Mouse (Mus musculus) gastrocnemius, adult 18-20 months (tissue): ENCODE measurements around the gene Dhrs7b. TPM values are rescaled to one million over a fixed set of nuclear protein-coding genes. Genes with fewer than 3 reads are reported as not detected.
"Not testable (repeated sequence)": the region's sequence is repeated elsewhere in the genome, so short reads cannot be mapped to it uniquely, and the experiment has no call there.

ENCODE experiments used
- DNase-seq: peaks from one replicate; pipeline ENCODE4 v3.0.0; 2021; ENCODE audit warnings: low spot score
- long read RNA-seq, 2 experiments: library from polyadenylated mRNA; stranded (forward); transcript quantifications; one replicate each; pipeline ENCODE4 v2.0.0; 2021
- total RNA-seq, 2 experiments: library from RNA; stranded (reverse); gene quantifications; 2 replicates each; pipeline ENCODE4 v1.2.3; 2021

The Dhrs7b gene
- total RNA-seq, result 10 to 100 TPM; 21.0 to 21.5 TPM
- long read RNA-seq, experiment 1, transcript Dhrs7b-201 (7 exons, 1,553 nt), result major isoform, 11 of 18 reads
- long read RNA-seq, experiment 1, partial matches to known transcripts, result 1 of 18 reads
- long read RNA-seq, experiment 1, other reads (novel, unspliced or antisense), result 6 of 18 reads
- long read RNA-seq, experiment 2, transcript Dhrs7b-201 (7 exons, 1,553 nt), result major isoform, 10 of 26 reads
- long read RNA-seq, experiment 2, partial matches to known transcripts, result 2 of 26 reads
- long read RNA-seq, experiment 2, other reads (novel, unspliced or antisense), result 14 of 26 reads

DNA sequence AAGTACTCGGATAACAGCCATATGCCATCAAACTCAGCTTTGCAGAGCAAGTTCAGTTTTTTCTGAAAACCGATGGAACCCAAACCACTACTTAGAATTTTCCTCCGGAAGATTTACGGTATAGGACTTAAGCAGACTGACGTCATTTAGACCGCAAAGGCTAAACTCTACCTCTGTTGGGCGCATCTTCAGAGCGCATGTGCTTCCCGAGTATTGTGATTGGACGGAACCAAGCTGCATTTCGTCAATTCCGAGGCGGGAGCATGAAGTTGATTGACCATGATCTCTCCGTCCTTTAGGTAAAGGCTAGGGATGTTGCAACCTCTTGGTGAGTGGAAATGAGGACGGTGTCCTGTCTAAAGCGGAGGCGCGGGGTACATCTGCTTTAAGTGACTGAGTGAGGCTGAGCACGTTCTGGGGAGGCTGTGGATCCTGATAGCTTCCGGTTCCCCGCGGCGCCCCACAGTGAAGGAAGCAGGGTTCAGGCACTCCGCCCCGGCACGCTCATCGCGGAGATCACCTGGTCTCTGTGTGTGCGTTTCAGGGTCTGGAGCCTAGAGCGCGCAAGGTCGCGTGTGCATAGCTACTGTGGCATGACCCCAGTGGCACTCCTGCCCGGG lies at the start of gene Dhrs7b:
Gene Dhrs7b (plus strand): TSS at position 199 of the 620 bp plus-strand sequence.
- peak; percentile 90 for DNase-seq

- peak; percentile 42 for DNase-seq
Observed at GRCm38 (mm10) chr11:60784179-60784922, 46.1 kb upstream of the Dhrs7b start.

DNA sequence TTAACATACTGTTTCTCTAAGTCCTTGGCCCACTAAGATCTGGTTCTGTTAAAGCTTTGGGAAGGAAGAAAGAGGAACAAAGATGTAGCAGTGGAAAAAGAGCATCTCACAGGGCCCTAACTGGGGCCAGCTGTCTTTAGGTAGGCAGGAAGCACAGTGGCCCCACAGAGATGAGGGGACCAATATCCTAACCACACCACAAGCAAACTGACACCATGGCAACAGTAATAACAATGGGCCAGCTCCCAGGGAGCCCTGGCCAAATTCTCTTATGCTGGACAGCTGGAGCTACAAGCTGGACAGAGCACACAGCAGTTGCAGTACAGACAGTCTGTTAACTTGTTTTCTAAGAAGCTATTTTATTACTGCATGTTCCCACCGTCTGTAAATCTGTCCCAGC lies 42.8 kb upstream of the Dhrs7b start:
- DNase-seq, result peak; percentile 68

GRCm38 (mm10) chr11:60790472-60790871 lies 40.0 kb upstream of the Dhrs7b start:
- DNase-seq, result no peak

DNA sequence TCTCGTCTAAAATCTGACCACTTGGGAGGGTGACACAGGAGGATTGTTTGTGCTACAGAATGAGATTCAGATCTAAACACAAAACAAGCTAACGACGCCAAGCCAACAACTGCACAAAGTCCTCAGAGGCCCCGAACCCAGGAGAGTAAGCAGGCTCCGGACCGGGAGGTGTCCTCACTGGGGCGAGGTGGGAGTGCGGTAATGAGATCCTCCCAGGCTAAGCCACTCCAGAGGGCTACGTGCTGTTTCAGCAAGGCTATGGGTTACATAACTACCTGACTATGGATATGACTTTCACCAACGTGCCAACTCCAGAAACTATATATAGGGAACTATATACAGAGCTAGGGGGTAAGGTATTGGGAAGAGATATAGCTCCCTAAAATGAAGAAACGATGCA lies 34.1 kb upstream of the Dhrs7b start:
- peak; percentile 50 for DNase-seq

GRCm38 (mm10) chr11:60799977-60800376 lies 30.5 kb upstream of the Dhrs7b start:
- no peak for DNase-seq

DNA sequence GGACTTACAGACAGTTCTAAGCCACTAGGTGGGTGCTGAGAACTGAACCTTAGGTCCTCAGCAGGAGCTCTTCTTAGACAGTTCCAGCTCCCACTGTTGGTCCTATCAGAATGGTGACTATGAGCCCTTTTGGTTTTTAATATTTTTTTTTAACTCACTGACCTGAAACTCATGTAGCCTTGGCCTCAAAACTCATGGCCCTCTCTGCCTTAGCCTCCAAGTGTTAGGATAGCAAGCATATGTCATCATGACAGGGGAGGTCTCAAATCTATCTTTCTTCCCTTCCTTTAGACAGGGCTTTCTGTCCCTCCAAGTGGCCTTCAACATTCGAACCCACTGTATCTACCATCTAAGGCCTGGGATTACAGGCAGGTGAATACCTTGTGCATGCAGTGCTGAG lies 29.5 kb upstream of the Dhrs7b start:
- DNase-seq, result no peak

GRCm38 (mm10) chr11:60808286-60809070 lies 22.0 kb upstream of the Dhrs7b start:
- peak; percentile 51 for DNase-seq

DNA sequence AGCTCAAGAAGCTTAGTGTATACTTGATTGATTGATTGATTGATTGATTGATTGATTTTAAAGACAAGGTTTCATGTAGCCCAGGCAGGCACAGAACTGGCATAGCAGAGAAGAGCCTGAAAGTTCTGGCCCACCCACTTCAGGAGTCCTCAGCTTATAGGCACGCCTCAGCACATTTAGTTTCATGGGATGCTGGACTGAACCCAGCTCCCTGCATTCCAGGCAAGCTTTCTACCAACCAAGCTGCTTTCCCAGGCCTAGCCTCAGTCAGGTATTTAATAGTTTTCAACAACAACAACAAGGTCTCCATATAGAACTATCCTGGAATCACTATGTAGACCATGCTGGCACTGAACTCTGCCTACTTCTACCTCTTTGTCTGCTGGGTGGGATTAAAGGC lies 20.9 kb upstream of the Dhrs7b start:
- DNase-seq, result no peak

GRCm38 (mm10) chr11:60810046-60810965 lies 20.1 kb upstream of the Dhrs7b start:
- no peak for DNase-seq

DNA sequence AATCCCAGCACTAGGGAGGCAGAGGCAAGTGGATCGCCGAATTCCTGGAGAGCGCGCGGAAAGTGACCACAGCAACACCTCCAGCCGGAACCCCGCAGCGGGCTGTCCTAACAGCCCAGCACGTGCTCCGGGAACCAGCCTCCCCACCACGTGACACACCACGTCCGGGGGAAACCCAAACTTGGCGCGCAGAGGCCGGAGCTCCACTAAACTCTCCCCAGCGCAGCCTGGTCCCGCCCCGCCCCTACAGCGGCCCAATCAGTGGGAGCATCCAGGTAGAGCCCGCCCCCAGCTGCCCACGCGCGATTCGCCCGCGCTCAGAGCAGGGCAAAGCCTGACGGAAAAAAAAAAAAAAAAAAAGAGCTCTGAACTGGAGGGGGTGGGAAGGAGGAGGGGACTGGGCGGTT lies 19.4 kb upstream of the Dhrs7b start:
- peak; percentile 94 for DNase-seq

DNA sequence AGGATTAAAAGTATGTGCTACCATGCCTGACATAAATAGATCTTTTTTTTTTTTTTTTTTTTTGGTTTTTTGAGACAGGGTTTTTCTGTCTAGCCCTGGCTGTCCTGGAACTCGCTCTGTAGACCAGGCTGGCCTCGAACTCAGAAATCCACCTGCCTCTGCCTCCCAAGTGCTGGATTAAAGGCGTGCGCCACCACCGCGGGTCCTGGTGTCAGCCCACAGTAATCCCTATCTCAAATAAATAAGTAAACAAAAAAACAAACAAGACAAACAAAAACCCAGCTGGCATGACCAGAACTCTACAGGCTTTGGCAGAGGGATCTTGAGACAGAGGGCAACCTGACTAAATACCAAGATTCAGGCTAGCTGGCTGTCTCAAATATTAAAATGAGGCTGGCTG lies 18.8 kb upstream of the Dhrs7b start, which contains the start of gene Shmt1:
Gene Shmt1 (minus strand): TSS at position 101 of the 400 bp plus-strand sequence.
- DNase-seq, result not testable (repeated sequence)

GRCm38 (mm10) chr11:60816398-60816797 lies 14.0 kb upstream of the Dhrs7b start:
- DNase-seq, result no peak

DNA sequence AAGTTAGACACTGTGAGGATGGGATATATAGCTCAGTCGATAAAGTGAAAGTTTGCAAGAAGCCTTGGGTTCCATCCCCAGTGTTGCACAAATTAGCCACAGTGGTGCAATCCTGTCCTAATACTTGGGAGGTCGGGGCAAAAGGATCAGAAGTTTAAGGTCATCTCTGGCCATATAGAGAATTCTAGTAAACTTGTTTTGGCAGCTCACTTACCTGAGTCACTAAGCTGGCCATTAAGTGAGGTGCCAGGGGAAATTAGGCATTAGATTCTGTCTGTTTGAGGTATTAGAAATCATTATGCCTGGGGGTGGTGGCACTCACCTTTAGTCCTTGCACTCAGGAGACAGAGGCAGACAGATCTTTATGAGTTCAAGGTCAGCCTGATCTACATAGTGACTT lies 6.7 kb upstream of the Dhrs7b start:
- DNase-seq, result no peak

- DNase-seq, result no peak
Observed at GRCm38 (mm10) chr11:60825191-60825590, 5.2 kb upstream of the Dhrs7b start.

DNA sequence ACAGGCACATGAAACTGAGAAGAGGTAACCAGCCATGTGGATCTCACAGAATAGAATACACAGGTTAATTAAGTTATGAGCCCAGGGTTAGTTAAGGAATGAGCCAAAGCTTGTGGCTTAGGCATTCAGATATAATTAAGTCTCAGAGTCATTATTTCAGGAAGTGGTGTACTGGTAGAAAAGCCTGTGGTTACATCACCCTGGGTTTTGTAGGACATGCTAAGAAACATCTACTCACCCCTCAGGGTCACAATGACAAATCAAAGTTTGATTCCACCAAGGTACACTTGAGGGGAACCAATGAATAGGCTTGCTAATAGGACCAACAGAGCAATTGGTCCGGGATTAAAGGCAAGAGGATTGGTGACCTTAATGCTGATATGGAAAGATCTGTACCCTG lies 3.7 kb upstream of the Dhrs7b start:
- no peak for DNase-seq

- no peak for DNase-seq
Observed at GRCm38 (mm10) chr11:60827241-60827945, 3.0 kb upstream of the Dhrs7b start.

DNA sequence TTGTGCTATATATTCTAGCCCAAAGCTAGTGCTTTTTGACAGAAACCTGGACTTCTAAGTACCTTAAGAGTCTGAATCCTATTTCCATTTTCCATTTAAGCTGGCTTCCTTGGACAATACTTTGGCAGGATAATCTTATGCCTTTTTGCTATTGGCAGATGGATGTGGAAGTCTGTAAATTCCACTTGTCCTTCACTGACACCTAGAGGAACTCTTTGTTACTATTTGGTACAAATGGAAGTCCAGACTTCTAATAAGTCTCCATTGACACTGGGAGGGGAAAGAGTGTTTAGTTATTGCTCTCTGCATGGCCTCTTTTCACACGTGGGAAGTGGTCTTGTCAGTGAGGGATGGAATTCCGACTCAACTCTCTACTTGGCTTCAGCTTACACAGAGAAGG lies 1.5 kb upstream of the Dhrs7b start:
- no peak for DNase-seq

GRCm38 (mm10) chr11:60836897-60837296 lies 6.5 kb downstream of the Dhrs7b start:
- no peak for DNase-seq
